Mouse (Mus musculus): ENCODE results near the gene Adgrl2. TPM values are rescaled to one million over a fixed set of nuclear protein-coding genes. Genes with fewer than 3 reads are reported as not detected.
A peak's percentile ranks its signal among the peaks of the same experiment; 100 is the strongest.

Gene Adgrl2
- polyA plus RNA-seq, 1 experiment from 2014 or later, result 33.3 TPM

DNA sequence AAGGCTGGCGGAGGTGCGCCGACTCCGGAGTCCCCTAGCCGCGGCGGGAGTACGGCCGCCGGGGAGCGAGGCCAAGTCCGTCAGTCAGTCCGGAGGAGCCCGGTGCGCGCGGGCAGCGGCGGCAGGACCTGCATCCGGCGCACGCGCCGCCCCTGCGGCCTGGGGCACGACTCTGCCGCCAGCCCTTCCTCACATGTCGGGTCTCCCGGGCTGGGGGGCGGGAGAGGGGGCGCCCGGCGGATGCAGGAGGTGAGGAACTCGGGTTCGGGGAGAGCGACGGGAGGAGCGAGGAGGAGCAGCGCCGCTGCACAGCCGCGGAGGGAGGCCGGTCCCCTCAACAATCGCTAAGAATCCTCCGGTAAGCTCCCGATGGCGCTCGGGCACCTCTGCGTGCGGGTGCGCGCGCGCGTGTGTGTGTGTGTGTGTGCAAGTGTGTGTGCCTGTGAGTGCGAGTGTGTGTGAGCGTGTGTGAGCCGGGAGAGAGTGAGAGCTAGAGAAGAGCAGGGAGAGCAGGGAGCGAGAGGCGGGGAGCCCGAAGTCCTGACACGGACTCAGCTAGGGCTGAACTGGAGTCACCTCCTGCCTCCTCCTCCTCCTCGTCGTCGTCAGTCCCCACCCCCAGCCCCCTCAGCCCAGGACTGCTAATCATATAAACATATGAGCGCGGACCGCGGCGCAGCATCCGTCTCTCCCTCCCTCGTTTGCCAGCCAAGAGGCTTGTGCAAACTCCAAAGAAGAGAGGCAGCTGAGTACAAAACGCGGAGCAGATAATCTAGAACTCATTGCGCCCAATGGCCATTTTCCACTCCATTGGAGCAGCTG is 1.1 kb downstream of the Adgrl2 start:
- under 1% methylated on average over 71 of the region's 75 CpGs for WGBS
- Histone ChIP-seq H3K27ac (peak overlapping the region; percentile 100), H3K27me3 (no peaks in the 10 kb centered on the region), H3K4me1 (replicated peaks) (peaks cover 20% of the 10 kb centered on the region), H3K4me3 (peak overlapping the region; percentile 94), H3K4me2 (peak overlapping the region; percentile 90), H3K9me3 (replicated peaks) (no peaks in the 10 kb centered on the region), H3K36me3 (no peaks in the 10 kb centered on the region), H3K9ac (peak overlapping the region; percentile 92)
- peak; percentile 86 for ATAC-seq (replicated peaks; ENCODE audit: insufficient number of reproducible peaks, insufficient read depth, low FRiP score, low read depth)

DNA sequence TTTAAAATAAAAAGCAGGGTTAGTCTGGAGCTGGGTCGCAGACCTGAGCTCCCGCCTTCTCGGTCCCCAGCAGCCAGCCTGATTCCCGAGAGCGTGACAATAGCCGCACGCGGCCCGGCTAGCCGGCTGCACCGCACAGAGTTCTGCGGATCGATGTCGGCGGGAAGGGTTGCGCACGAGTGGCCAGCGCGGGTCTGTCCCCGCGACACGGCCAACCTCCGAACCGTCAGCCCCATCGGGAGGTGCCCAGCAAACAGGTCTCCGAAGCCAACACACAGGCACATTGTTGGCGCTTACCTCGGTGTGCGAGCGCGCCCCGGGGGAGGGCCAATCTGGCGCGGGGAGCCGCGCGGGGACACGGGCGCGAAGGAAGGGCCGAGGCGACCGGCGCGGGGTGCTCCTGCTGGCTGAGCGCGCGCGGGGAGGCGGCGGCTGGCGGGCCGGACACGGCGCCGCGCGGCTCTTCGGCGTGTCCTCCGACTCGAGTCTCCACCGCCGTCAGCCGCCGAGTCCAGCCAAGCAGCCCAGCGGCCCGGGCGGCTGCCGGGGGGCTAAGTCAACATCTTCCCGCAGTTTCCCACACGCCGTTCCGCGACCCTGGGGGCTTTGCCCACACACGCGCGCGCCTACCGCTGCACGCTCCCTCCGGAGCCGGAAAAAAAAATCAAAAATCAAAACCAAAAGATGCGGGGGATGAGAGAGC is 1.9 kb downstream of the Adgrl2 start:
- peak overlapping the region; percentile 100 for H3K27ac ChIP-seq
- peak overlapping the region; percentile 92 for H3K9ac ChIP-seq
- peaks cover 28% of the 10 kb centered on the region for H3K4me1 ChIP-seq (replicated peaks)
- no peaks in the 10 kb centered on the region for H3K9me3 ChIP-seq (replicated peaks)
- H3K4me2 ChIP-seq, result peak overlapping the region; percentile 90
- peak overlapping the region; percentile 94 for H3K4me3 ChIP-seq
- under 1% methylated on average over 67 of the region's 84 CpGs for WGBS
- H3K27me3 ChIP-seq, result no peaks in the 10 kb centered on the region
- H3K36me3 ChIP-seq, result no peaks in the 10 kb centered on the region
- no peak for ATAC-seq (replicated peaks; ENCODE audit: insufficient number of reproducible peaks, insufficient read depth, low FRiP score, low read depth)

DNA sequence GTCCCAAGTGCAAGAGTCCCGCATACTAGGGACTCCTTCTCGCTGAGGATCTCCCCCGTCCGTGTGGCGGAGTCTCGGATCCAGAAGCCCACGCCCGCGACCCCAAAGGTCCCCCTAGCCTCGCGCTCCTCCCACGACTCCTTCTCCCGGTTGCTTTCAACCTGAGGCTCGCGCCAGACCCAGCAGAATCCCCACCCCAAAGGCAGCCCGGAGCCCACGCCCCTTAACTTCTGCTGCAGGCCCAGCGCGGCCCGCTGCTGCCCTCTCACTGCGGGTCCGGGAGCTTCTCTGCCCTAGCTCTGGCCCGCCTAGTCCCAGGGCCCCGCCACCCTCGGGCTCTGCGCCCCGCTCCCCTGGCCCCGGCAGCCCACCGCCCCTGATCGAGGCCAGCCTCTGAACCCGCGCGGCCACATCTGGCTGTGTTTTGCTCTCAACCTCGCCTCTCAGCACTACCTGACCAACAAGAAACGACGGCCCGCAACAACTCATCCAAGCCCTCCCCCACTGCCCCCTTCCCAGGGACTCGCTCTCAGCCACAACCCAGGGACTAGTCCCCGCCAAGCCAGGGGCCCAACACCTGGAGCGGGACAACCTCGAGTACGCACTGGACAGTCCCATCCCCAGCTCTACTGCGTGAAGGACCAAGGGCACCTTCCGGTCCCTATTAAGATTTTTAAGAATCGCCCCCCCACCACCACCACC is 2.6 kb downstream of the Adgrl2 start:
- H3K27ac ChIP-seq, result peak overlapping the region; percentile 100
- H3K4me2 ChIP-seq, result peak overlapping the region; percentile 90
- no peaks in the 10 kb centered on the region for H3K36me3 ChIP-seq
- peak overlapping the region; percentile 94 for H3K4me3 ChIP-seq
- no peaks in the 10 kb centered on the region for H3K27me3 ChIP-seq
- H3K9ac ChIP-seq, result peak overlapping the region; percentile 92
- peaks cover 32% of the 10 kb centered on the region for H3K4me1 ChIP-seq (replicated peaks)
- under 1% methylated on average over 45 of the region's 45 CpGs for WGBS
- peak; percentile 63 for ATAC-seq (replicated peaks; ENCODE audit: insufficient number of reproducible peaks, insufficient read depth, low FRiP score, low read depth)
- H3K9me3 ChIP-seq (replicated peaks), result no peaks in the 10 kb centered on the region

GRCm38 (mm10) chr3:148986894-148987590 is 3.3 kb downstream of the Adgrl2 start:
- under 1% methylated on average over 27 of the region's 27 CpGs for WGBS

GRCm38 (mm10) chr3:148986296-148986893 is 4.0 kb downstream of the Adgrl2 start:
- no peak for ATAC-seq (replicated peaks; ENCODE audit: insufficient number of reproducible peaks, insufficient read depth, low FRiP score, low read depth)
- peak overlapping the region; percentile 92 for H3K9ac ChIP-seq
- H3K9me3 ChIP-seq (replicated peaks), result no peaks in the 10 kb centered on the region
- peaks cover 42% of the 10 kb centered on the region for H3K4me1 ChIP-seq (replicated peaks)
- H3K36me3 ChIP-seq, result no peaks in the 10 kb centered on the region
- peak overlapping the region; percentile 90 for H3K4me2 ChIP-seq
- 20% methylated on average over 17 of the region's 17 CpGs for WGBS
- H3K27me3 ChIP-seq, result no peaks in the 10 kb centered on the region
- H3K27ac ChIP-seq, result peak overlapping the region; percentile 100; the same call in 1 of the 2 replicates
- H3K4me3 ChIP-seq, result peak overlapping the region; percentile 94

More at GRCm38 (mm10) chr3:148986894-148987590, 3.3 kb downstream of the Adgrl2 start:
- Histone ChIP-seq H3K27ac (peak overlapping the region; percentile 100), H3K27me3 (no peaks in the 10 kb centered on the region), H3K36me3 (no peaks in the 10 kb centered on the region), H3K4me1 (replicated peaks) (peaks cover 38% of the 10 kb centered on the region), H3K9me3 (replicated peaks) (no peaks in the 10 kb centered on the region), H3K4me2 (peak overlapping the region; percentile 90), H3K4me3 (peak overlapping the region; percentile 94), H3K9ac (peak overlapping the region; percentile 92)
- ATAC-seq (replicated peaks; ENCODE audit: insufficient number of reproducible peaks, insufficient read depth, low FRiP score, low read depth), result no peak

DNA sequence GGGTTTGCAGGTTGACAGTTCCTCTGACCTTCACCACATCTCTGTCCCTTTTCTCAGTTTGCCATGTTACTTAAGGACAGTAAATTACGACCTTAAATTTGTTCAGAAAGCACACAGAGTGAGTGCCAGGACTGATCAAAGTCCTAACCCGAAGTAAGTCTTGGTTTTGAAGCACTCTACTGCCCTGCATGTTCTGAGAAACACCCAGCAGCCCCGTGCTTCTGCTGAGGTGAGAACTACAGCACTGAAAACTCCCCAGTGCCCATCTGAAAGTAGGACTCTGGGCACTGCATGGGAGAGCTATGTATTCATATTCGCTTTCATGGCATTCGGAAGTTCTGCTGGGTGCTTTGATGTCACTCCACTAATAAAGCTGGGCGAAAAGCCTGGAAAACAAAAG is 6.0 kb downstream of the Adgrl2 start:
- no peak overlapping the region for H3K9ac ChIP-seq
- ATAC-seq (replicated peaks; ENCODE audit: insufficient number of reproducible peaks, insufficient read depth, low FRiP score, low read depth), result no peak
- peaks cover 40% of the 10 kb centered on the region for H3K4me1 ChIP-seq (replicated peaks)

DNA sequence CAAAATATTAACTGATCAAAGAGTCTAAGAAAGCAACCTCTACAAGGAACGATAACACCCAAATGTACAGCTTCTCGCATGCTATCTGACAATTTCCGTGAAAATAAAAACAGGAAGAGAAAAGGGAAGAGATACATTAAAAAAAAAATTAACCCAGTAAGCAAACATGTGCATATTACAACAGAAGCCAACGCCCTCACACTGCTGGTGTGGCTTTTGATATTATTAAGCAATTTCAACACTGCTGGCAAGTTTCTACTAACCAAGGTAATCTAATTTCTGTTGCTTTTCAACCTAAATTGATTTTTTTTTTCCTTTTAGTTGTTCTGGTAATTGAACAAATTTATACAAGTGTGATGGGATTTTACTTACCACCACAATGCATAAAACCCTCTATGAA is 8.0 kb downstream of the Adgrl2 start:
- WGBS, result 62% methylated on average over 4 of the region's 4 CpGs
- H3K4me1 ChIP-seq (replicated peaks), result peaks cover 54% of the 10 kb centered on the region
- H3K4me2 ChIP-seq, result 0 out of 2 replicates have a peak overlapping the region, but pooled peaks have one; percentile 31
- H3K4me3 ChIP-seq, result no peak overlapping the region
- H3K9me3 ChIP-seq (replicated peaks), result no peaks in the 10 kb centered on the region
- H3K27me3 ChIP-seq, result no peaks in the 10 kb centered on the region
- no peak overlapping the region for H3K9ac ChIP-seq
- H3K27ac ChIP-seq, result no peak overlapping the region
- H3K36me3 ChIP-seq, result no peaks in the 10 kb centered on the region
- no peak for ATAC-seq (replicated peaks; ENCODE audit: insufficient number of reproducible peaks, insufficient read depth, low FRiP score, low read depth)

More for the DNA sequence above, 6.0 kb downstream of the Adgrl2 start:
- Histone ChIP-seq H3K4me2 (peak overlapping the region; percentile 28; the same call in 1 of the 2 replicates), H3K27me3 (no peaks in the 10 kb centered on the region), H3K27ac (peak overlapping the region; percentile 4; the same call in 1 of the 2 replicates), H3K4me3 (no peak overlapping the region), H3K36me3 (no peaks in the 10 kb centered on the region), H3K9me3 (replicated peaks) (no peaks in the 10 kb centered on the region)
- 48% methylated on average over 6 of the region's 6 CpGs for WGBS

DNA sequence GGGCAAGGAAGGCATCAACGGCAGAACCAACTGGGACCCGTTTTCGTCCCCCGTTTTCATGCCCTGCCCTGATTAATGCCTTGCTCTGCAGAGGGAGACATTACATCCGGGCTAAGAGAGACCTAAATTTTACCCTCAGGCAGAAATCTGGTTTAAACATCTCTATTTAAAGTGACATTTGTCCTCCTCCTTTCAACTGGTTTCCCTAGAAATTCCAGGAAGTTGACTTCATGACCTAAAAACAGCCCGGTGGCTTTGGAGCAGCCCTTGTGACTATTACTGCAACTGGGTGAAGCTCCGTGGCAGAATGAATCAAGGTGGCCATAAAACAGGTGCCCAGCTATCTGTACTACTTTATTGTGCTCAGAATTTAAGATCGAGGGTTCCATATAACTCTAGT is 8.6 kb downstream of the Adgrl2 start:
- no peaks in the 10 kb centered on the region for H3K27me3 ChIP-seq
- H3K4me1 ChIP-seq (replicated peaks), result peaks cover 59% of the 10 kb centered on the region
- ATAC-seq (replicated peaks; ENCODE audit: insufficient number of reproducible peaks, insufficient read depth, low FRiP score, low read depth), result no peak
- H3K4me3 ChIP-seq, result no peak overlapping the region
- H3K9ac ChIP-seq, result no peak overlapping the region
- H3K9me3 ChIP-seq (replicated peaks), result no peaks in the 10 kb centered on the region
- H3K36me3 ChIP-seq, result no peaks in the 10 kb centered on the region
- 42% methylated on average over 8 of the region's 8 CpGs for WGBS
- 0 out of 2 replicates have a peak overlapping the region, but pooled peaks have one; percentile 40 for H3K27ac ChIP-seq
- H3K4me2 ChIP-seq, result peak overlapping the region; percentile 31

DNA sequence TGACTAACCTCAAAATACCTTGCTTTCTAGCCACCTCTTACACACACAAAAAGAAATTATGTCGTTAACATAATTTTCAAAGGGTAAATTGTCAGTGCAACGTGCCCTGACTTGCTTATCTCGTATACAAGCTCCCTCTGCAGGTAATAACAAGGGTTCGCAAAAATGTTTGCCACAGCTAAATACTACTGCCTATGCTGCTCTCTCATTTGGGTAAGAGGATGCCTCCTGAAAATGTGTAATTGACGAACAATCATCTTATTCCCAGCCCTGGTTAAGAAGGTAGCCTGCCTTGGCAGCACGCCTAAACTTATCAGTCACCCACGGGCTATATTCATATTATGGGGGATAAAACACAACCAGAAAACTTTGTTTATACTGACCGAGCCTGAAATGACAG is 11.8 kb downstream of the Adgrl2 start:
- Histone ChIP-seq H3K27me3 (no peaks in the 10 kb centered on the region), H3K9me3 (replicated peaks) (no peaks in the 10 kb centered on the region), H3K4me1 (replicated peaks) (peaks cover 39% of the 10 kb centered on the region), H3K4me3 (no peak overlapping the region), H3K36me3 (no peaks in the 10 kb centered on the region), H3K27ac (no peak overlapping the region), H3K4me2 (no peak overlapping the region), H3K9ac (no peak overlapping the region)
- WGBS, result 44% methylated on average over 8 of the region's 8 CpGs
- ATAC-seq (replicated peaks; ENCODE audit: insufficient number of reproducible peaks, insufficient read depth, low FRiP score, low read depth), result no peak

GRCm38 (mm10) chr3:148977838-148978237 is 12.5 kb downstream of the Adgrl2 start:
- Histone ChIP-seq H3K36me3 (no peaks in the 10 kb centered on the region), H3K4me2 (peak overlapping the region; percentile 61), H3K27ac (no peak overlapping the region), H3K4me3 (no peak overlapping the region), H3K9me3 (replicated peaks) (no peaks in the 10 kb centered on the region), H3K27me3 (no peaks in the 10 kb centered on the region), H3K9ac (no peak overlapping the region), H3K4me1 (replicated peaks) (peaks cover 35% of the 10 kb centered on the region)
- WGBS, result 64% methylated on average over 6 of the region's 6 CpGs
- no peak for ATAC-seq (replicated peaks; ENCODE audit: insufficient number of reproducible peaks, insufficient read depth, low FRiP score, low read depth)

All from heart, embryonic 15.5 days (tissue).